Mouse (Mus musculus): ENCODE measurements around the gene Nutm2. TPM values are rescaled to one million over a fixed set of nuclear protein-coding genes. Genes with fewer than 3 reads are reported as not detected.
A peak's percentile ranks its signal among the peaks of the same experiment; 100 is the strongest.
"Not testable (repeated sequence)": the region's sequence is repeated elsewhere in the genome, so short reads cannot be mapped to it uniquely, and the experiment has no call there.

Nutm2 gene
- total RNA-seq (2021): not detected
- long read RNA-seq, experiment 1: 0 reads
- long read RNA-seq, experiment 2: 0 reads

- DNase-seq: no peak
- intact Hi-C loops (cut with DNase I): no loop called here
These were observed at the start of gene Nutm2 for GRCm38 (mm10) chr13:50467007-50467406. Nutm2 (plus strand) TSS chr13:50467307.

DNA sequence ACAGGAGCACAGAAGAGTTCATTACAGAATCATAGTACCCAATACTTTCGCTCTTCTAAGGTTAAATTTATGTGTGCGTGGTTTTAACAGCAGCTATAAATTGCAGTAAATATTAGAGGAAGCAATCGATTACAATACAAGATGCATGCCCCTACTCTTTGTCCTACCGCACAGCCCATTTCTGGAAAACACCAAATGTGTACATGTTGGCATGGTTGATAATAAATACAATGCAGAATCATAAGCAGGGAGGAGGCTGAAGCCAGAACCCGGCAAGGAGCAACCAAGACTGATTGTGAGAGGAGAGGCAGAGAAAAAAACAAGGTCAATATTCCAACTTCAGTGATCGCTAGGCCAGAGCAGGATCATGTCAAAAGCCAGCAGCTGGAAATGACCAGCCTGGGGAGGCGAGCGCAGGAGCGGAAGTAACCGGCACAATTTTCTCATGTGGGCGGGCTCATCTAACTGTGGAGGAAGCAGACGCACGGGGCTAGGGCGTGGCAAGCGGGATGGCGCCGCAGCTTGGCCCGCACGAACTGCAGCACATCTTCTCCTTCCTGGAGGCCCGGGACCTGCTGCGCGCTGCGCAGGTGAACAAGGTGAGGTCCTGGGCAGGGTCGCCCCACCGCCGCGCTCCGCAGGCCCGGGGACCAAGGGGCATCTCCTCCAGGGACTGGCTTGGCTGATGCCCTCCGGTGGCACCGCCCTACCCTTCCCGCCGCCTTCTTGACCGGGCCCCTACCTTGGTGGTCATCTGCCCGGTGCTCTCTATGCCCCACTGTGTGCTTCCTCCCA lies 49.5 kb upstream of the Nutm2 start, which contains the start of gene Fbxw17:
Gene Fbxw17, plus strand, starts transcription at position 476 of the 795 bp plus-strand sequence.
- intact Hi-C loops (cut with DNase I): no loop called here
- DNase-seq: peak; percentile 72 to 82

- intact Hi-C loops (cut with DNase I): no loop called here
- no peak for DNase-seq
These were observed 48.7 kb upstream of the Nutm2 start for GRCm38 (mm10) chr13:50418421-50418820.

DNA sequence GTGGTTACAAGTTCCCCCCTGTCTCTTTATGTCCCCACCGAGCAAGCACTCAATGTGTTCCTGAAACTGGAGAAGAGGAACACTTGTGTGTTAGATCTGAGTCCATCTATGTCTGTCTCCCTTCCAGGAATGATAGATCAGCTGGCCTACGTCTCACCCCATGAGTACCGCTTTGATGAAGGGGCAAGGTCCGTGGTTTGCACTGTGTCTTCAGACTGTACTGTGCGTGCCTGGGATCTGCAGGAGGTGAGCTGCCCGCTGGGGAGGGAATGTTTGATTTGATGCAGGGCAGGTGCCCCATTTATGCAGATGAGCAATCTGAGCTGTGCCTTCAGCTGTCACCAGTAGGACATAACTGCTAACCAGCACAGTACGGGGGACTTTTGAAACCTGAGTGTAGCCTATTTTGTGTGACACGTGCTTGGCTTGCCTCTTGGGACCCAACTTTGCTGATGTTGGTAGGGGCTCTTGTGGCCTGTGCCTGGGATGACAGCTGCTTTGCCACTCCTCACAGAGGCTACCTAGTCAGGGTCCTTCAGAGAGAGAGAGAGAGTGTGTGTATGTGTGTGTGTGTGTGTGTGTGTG lies 43.4 kb upstream of the Nutm2 start:
- intact Hi-C loops (cut with DNase I): no loop called here
- DNase-seq: no peak

DNA sequence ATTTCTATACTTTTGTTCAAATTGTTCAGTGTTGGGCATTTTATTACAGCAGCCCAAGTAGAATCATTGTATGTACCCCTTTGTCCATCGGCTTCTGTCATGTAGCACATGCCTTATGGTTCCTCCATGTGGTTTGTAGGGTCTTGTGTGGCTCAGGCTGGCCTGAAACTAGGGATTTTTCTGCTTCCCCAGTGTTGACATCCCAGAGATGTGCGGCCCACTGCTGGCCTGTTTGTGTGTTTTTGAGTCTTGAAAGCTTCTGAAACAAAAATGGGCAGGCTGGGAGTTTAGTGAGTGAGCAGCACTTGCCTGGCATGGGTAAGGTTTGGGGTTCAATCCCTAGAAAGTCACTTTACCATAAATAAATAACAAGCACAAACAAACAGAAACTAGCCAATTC lies 42.6 kb upstream of the Nutm2 start:
- intact Hi-C loops (cut with DNase I): no loop called here
- no peak for DNase-seq

GRCm38 (mm10) chr13:50426686-50427085 lies 40.4 kb upstream of the Nutm2 start:
- intact Hi-C loops (cut with DNase I): no loop called here
- DNase-seq: no peak

DNA sequence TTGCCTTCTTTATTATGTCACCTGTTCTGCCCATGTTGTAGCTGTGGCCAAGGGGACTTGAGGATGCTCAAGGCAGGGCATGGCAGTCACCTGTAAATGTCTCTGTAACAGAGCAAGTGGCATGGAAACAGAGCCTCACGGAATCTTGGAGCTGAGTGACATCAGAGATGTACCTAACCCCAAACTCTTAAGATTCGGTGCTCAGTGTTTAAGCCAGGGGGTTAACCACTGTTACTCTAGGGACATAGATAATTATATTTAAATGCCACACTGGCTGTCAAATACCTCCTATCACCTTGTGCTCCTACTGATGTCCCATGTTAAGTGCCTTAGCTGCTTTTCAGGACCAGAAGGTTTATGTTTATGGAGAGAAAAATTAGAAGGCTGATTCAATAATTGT lies 23.3 kb upstream of the Nutm2 start, which contains the start of gene Gm47429:
Gene Gm47429, minus strand, starts transcription at position 101 of the 400 bp plus-strand sequence.
- no peak for DNase-seq
- intact Hi-C loops (cut with DNase I): no loop called here

GRCm38 (mm10) chr13:50445261-50445660 lies 21.8 kb upstream of the Nutm2 start:
- intact Hi-C loops (cut with DNase I): no loop called here
- no peak for DNase-seq

- DNase-seq; intact Hi-C loops (cut with DNase I): not testable (repeated sequence)
These were observed 14.8 kb upstream of the Nutm2 start for GRCm38 (mm10) chr13:50452266-50452665.

DNA sequence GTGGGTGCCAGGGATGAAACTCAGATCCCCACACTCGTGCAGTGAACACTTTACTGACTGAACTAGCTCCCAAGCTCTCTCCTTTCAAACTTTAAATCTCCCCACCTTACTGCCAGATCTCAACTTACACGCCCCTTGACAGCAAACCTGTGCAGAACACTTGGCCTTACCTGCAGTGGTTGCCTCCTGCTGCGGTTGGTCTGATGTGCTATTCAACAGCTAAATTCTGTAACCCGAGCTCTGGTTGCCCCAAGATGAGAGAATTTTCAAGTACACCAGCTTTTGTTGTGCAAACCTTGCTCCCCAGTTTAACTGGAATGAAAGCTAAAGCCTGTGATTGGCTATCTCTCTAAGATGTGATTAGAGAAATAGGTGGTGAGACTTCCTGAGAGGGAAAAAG lies 13.7 kb upstream of the Nutm2 start:
- intact Hi-C loops (cut with DNase I): no loop called here

GRCm38 (mm10) chr13:50460433-50460832 lies 6.7 kb upstream of the Nutm2 start:
- DNase-seq; intact Hi-C loops (cut with DNase I): not testable (repeated sequence)

More for the DNA sequence above, 13.7 kb upstream of the Nutm2 start:
- no peak for DNase-seq

- DNase-seq: no peak
- intact Hi-C loops (cut with DNase I): no loop called here
These were observed 2.2 kb upstream of the Nutm2 start for GRCm38 (mm10) chr13:50464621-50465562.

GRCm38 (mm10) chr13:50488510-50488909 lies 21.4 kb downstream of the Nutm2 start:
- intact Hi-C loops (cut with DNase I); DNase-seq: not testable (repeated sequence)

DNA sequence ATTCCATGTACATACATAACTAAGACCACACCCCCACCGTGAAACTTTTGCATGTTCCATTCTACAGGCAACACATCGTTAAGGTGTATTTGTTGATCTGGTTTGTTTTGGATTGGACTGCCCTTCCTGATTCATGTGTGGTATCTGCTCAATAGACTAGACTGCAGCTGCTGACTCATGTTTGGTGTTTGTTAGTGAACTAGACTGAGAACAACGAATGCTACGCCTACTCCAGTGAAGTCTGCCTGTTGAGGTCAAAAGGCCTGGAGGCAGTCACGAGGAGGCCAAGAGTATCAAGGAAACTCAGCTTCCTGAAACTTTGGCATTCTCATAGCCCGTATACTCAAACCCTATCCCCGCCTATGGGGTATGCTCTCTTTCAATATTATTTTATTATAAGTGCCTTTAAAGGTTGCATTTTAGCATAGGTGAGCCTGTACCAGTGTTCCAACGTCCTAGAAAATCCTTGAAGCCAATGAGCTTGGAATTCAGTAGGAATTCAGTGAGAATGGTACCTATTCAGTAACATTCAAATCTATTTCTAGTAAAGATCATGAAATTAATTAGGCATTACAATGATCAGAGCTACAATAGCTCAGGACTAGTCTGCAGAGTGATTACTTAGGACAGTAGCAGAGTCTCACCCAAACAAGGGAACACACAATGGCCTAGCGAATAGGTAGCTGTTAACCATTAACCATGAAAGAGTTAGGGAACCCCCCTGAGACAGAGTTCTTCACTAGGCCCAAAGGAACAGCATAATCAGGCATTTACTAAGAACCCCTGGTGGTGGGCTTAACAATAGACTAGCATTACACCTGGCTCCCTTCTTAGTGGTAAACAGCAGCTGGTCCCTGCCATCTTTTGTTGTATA lies 43.6 kb downstream of the Nutm2 start:
- intact Hi-C loops (cut with DNase I); DNase-seq: not testable (repeated sequence)

Other genes with a start within 250 kb of the Nutm2 start
- not detected for gene Gm906, start 217.0 kb upstream of the Nutm2 start, total RNA-seq (2021)
- gene Fbxw17, start 49.4 kb upstream of the Nutm2 start, total RNA-seq (2021): 1 to 10 TPM; 7.3 to 7.9 TPM
- gene Gm47429, start 23.4 kb upstream of the Nutm2 start, total RNA-seq (2021): not detected
- not detected for gene Gm904, start 175.9 kb downstream of the Nutm2 start, total RNA-seq (2021)
- gene Gm8765, start 231.0 kb downstream of the Nutm2 start, total RNA-seq (2021): not detected

Data from heart, postnatal 14 days (tissue).